Mouse (Mus musculus) lung, embryonic 15.5 days (tissue): ENCODE results near the gene Jazf1. TPM values are rescaled to one million over a fixed set of nuclear protein-coding genes. Genes with fewer than 3 reads are reported as not detected.
A peak's percentile ranks its signal among the peaks of the same experiment; 100 is the strongest.

Experiments used
- ATAC-seq: fragments of 200-750 bp; cut with Nextera tagmentation; 2 replicates; pipeline ENCODE4 v1.8.0; 2017; ENCODE audit warnings: moderate number of reproducible peaks, borderline replicate concordance; ENCODE audit not compliant: low FRiP score, low TSS enrichment; ENCODE audit errors: extremely low read depth
- H3K27ac ChIP-seq: fragments of 300-500 bp; sonication (generic); 2 replicates; pipeline ENCODE4 v1.5.1; 2015; ENCODE audit warnings: moderate library complexity, mild to moderate bottlenecking, inconsistent platforms
- H3K27me3 ChIP-seq: fragments of 300-500 bp; sonication (generic); 2 replicates; pipeline ENCODE4 v1.6.1; 2015; ENCODE audit warnings: inconsistent platforms
- H3K36me3 ChIP-seq: fragments of 300-500 bp; sonication (generic); 2 replicates; pipeline ENCODE4 v1.6.1; 2015; ENCODE audit warnings: inconsistent platforms
- H3K4me1 ChIP-seq: fragments of 300-500 bp; sonication (generic); 2 replicates; pipeline ENCODE4 v1.6.1; 2015; ENCODE audit warnings: inconsistent platforms
- H3K4me2 ChIP-seq: fragments of 300-500 bp; sonication (generic); 2 replicates; pipeline ENCODE4 v1.6.1; 2015; ENCODE audit warnings: inconsistent platforms, mild to moderate bottlenecking, moderate library complexity
- H3K4me3 ChIP-seq: fragments of 300-500 bp; sonication (generic); 2 replicates; pipeline ENCODE4 v1.5.1; 2015; ENCODE audit warnings: mild to moderate bottlenecking, inconsistent platforms
- H3K9ac ChIP-seq: fragments of 300-500 bp; sonication (generic); 2 replicates; pipeline ENCODE4 v1.6.1; 2015; ENCODE audit warnings: inconsistent platforms
- H3K9me3 ChIP-seq: fragments of 300-500 bp; sonication (generic); 2 replicates; pipeline ENCODE4 v1.6.1; 2016; ENCODE audit warnings: inconsistent platforms
- WGBS: fragments of 180-500 bp; shearing (Covaris S2); methylation state at CpG from one replicate; pipeline ENCODE4 v1.1.7; 2015; 5-methylcytosine and 5-hydroxymethylcytosine counted together
- polyA plus RNA-seq: library from polyadenylated mRNA; unstranded; fragments of >200 nt; fragmentation: Nextera tagmentation; extraction: Ambion mirVana; gene quantifications from 2 replicates; pipeline ENCODE4 v1.2.1, GENCODE M21; 2015

The Jazf1 gene
- polyA plus RNA-seq, 1 experiment from 2014 or later = 4.7 TPM

DNA sequence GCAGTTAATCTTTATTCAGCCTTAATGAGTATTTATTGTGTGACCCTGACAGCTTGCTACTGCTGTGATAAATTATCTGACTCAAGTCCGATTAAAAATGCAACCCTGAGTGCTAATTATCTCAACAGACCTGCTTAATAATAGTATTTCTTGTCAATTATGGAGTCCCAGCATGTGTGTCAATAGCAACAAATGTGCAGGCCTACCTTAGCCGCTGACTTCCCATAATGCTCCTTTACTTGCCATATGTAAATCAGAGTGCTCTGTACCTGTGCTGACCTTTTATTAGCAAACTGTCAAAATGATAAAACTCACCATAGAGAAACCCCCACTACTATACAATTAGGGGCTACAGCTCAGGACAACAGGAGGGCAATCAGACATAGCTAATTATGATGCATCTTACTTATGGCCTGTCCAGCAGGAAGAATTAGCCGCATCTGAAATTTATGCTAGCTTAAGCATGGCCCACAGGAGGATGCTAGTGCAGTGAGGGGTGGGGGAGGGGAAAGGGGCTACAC, 209.5 kb downstream of the Jazf1 start:
- H3K27me3 ChIP-seq = no peaks in the 10 kb centered on the region
- peaks cover 21% of the 10 kb centered on the region for H3K4me1 ChIP-seq
- 71% methylated on average over 3 of the region's 3 CpGs for WGBS
- no peaks in the 10 kb centered on the region for H3K36me3 ChIP-seq
- no peaks in the 10 kb centered on the region for H3K9me3 ChIP-seq
- no peak overlapping the region for H3K27ac ChIP-seq
- H3K9ac ChIP-seq = no peak overlapping the region
- no peak overlapping the region for H3K4me3 ChIP-seq
- ATAC-seq = no peak
- no peak overlapping the region for H3K4me2 ChIP-seq

DNA sequence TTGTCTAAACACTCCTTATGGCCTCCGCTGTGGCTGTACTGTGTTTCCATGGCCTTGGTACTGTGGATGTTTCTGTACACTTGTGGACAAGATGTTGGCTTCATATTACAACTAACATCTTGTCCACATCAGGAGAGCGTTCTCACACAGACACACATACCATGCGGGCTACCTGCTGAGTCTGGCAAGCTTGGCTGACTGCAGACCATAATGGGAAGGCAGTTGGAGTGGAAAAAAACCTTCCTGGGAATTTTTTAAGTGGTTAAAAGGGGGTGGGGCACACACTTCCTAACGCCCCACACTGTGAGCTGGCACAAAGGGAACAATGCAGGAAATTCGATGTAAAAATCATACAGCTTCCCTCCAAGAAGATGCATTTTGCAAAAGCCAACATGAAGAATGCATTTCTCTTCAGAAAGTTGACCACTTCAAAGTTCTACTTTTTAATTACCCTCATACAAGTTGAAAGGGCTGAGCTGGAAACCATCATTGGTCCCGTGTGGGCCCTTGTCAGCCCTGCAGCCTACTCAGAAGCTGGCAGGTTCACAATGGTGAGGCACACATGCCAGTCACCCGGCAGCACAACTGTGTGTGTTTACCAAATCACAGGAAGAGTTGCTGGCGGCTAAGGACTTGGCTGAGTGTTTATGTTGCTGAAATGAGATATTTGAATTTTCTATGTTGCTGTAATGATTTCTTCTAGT, 215.9 kb downstream of the Jazf1 start:
- no peak overlapping the region for H3K4me3 ChIP-seq
- no peak overlapping the region for H3K9ac ChIP-seq
- no peaks in the 10 kb centered on the region for H3K36me3 ChIP-seq
- WGBS = 40% methylated on average over 8 of the region's 8 CpGs
- H3K27ac ChIP-seq = no peak overlapping the region
- no peak for ATAC-seq
- no peaks in the 10 kb centered on the region for H3K9me3 ChIP-seq
- no peaks in the 10 kb centered on the region for H3K27me3 ChIP-seq
- no peak overlapping the region for H3K4me2 ChIP-seq
- peaks cover 19% of the 10 kb centered on the region for H3K4me1 ChIP-seq

- no peak overlapping the region for H3K9ac ChIP-seq
- H3K4me3 ChIP-seq = no peak overlapping the region
- 46% methylated on average over 3 of the region's 3 CpGs for WGBS
- peaks cover 19% of the 10 kb centered on the region for H3K4me1 ChIP-seq
- H3K9me3 ChIP-seq = no peaks in the 10 kb centered on the region
- H3K36me3 ChIP-seq = no peaks in the 10 kb centered on the region
- no peak for ATAC-seq
- H3K27ac ChIP-seq = no peak overlapping the region
- H3K4me2 ChIP-seq = no peak overlapping the region
- no peaks in the 10 kb centered on the region for H3K27me3 ChIP-seq
Measured at GRCm38 (mm10) chr6:52851975-52852374, 216.5 kb downstream of the Jazf1 start.

GRCm38 (mm10) chr6:52851019-52851418, 217.4 kb downstream of the Jazf1 start:
- no peak overlapping the region for H3K9ac ChIP-seq
- peaks cover 19% of the 10 kb centered on the region for H3K4me1 ChIP-seq
- H3K27me3 ChIP-seq = no peaks in the 10 kb centered on the region
- no peaks in the 10 kb centered on the region for H3K36me3 ChIP-seq
- WGBS = 33% methylated on average over 5 of the region's 5 CpGs
- peak overlapping the region; percentile 32; the same call in 1 of the 2 replicates for H3K27ac ChIP-seq
- ATAC-seq = peak; percentile 46; the same call in 1 of the 2 replicates
- no peaks in the 10 kb centered on the region for H3K9me3 ChIP-seq
- 0 out of 2 replicates have a peak overlapping the region, but pooled peaks have one; percentile 3 for H3K4me2 ChIP-seq
- H3K4me3 ChIP-seq = no peak overlapping the region

DNA sequence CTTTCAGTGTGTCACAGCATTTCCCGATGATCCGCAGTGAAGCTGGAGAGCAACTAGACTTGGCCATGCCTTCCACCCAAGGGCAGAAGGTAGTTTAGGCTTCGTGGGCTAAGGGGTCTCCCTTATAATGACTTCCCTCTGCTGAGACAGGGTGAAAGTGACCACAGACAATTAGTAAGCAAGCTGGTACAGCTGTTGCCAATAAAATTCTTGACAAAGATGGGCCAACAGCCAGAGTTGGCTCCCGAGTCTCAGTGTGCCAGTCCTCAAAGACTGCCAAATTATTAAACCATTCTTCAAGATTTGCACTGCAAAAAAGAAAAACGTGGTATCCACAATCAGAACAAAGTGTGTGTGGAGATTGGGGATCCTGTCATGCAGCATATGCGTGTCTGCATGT, 220.2 kb downstream of the Jazf1 start:
- WGBS = 71% methylated on average over 6 of the region's 6 CpGs
- H3K4me1 ChIP-seq = peaks cover 19% of the 10 kb centered on the region
- ATAC-seq = no peak

GRCm38 (mm10) chr6:52846314-52846713, 222.1 kb downstream of the Jazf1 start:
- ATAC-seq = no peak
- Histone ChIP-seq H3K9ac (no peak overlapping the region), H3K4me3 (no peak overlapping the region), H3K27me3 (no peaks in the 10 kb centered on the region), H3K4me1 (peaks cover 6% of the 10 kb centered on the region), H3K4me2 (no peak overlapping the region), H3K27ac (no peak overlapping the region), H3K9me3 (no peaks in the 10 kb centered on the region), H3K36me3 (no peaks in the 10 kb centered on the region)
- 93% methylated on average over 2 of the region's 2 CpGs for WGBS

More for the DNA sequence above, 220.2 kb downstream of the Jazf1 start:
- H3K9me3 ChIP-seq = no peaks in the 10 kb centered on the region
- H3K27ac ChIP-seq = no peak overlapping the region
- H3K4me2 ChIP-seq = no peak overlapping the region
- no peak overlapping the region for H3K9ac ChIP-seq
- H3K36me3 ChIP-seq = no peaks in the 10 kb centered on the region
- H3K27me3 ChIP-seq = no peaks in the 10 kb centered on the region
- no peak overlapping the region for H3K4me3 ChIP-seq

DNA sequence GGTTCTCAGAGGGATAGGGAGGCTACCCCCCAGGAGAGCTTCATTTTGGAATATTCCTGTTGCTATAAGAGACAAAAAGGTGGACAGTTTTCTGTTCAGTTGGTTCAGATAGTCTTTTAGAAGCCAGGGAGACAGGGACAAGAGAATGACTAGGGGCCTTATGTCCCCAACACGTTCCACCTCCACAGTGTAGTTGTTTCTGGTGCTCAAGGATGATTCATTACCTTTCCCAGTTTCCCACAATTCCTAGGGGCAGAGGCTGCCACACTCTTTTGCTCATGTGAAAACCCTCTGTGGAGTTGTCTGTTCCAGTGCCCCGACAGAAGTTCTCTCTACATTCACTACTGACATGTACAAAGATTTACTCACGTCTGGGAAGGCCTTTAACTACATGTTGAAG, 223.7 kb downstream of the Jazf1 start:
- ATAC-seq = no peak
- H3K36me3 ChIP-seq = no peaks in the 10 kb centered on the region
- H3K27me3 ChIP-seq = no peaks in the 10 kb centered on the region
- no peak overlapping the region for H3K4me3 ChIP-seq
- H3K4me2 ChIP-seq = no peak overlapping the region
- H3K9ac ChIP-seq = no peak overlapping the region
- peaks cover 8% of the 10 kb centered on the region; the same call in 1 of the 2 replicates for H3K4me1 ChIP-seq
- H3K27ac ChIP-seq = no peak overlapping the region
- H3K9me3 ChIP-seq = no peaks in the 10 kb centered on the region
- 71% methylated on average over 3 of the region's 3 CpGs for WGBS

- no peak overlapping the region for H3K4me2 ChIP-seq
Measured at GRCm38 (mm10) chr6:52843027-52843426, 225.4 kb downstream of the Jazf1 start.

GRCm38 (mm10) chr6:52842598-52842997, 225.8 kb downstream of the Jazf1 start:
- WGBS = 76% methylated on average over 6 of the region's 6 CpGs
- no peaks in the 10 kb centered on the region for H3K36me3 ChIP-seq
- no peak overlapping the region for H3K4me3 ChIP-seq
- no peak for ATAC-seq
- H3K4me2 ChIP-seq = no peak overlapping the region
- H3K27me3 ChIP-seq = no peaks in the 10 kb centered on the region
- H3K4me1 ChIP-seq = peaks cover 8% of the 10 kb centered on the region; the same call in 1 of the 2 replicates
- no peak overlapping the region for H3K27ac ChIP-seq
- H3K9ac ChIP-seq = no peak overlapping the region
- H3K9me3 ChIP-seq = no peaks in the 10 kb centered on the region

More at GRCm38 (mm10) chr6:52843027-52843426, 225.4 kb downstream of the Jazf1 start:
- H3K4me3 ChIP-seq = no peak overlapping the region
- H3K9ac ChIP-seq = no peak overlapping the region
- H3K4me1 ChIP-seq = peaks cover 8% of the 10 kb centered on the region; the same call in 1 of the 2 replicates
- 66% methylated on average over 4 of the region's 4 CpGs for WGBS
- H3K27me3 ChIP-seq = no peaks in the 10 kb centered on the region
- no peaks in the 10 kb centered on the region for H3K36me3 ChIP-seq
- H3K9me3 ChIP-seq = no peaks in the 10 kb centered on the region
- no peak overlapping the region for H3K27ac ChIP-seq
- ATAC-seq = no peak

- H3K4me2 ChIP-seq = no peak overlapping the region
- 71% methylated on average over 2 of the region's 2 CpGs for WGBS
- no peak overlapping the region for H3K27ac ChIP-seq
- no peaks in the 10 kb centered on the region for H3K9me3 ChIP-seq
- no peak overlapping the region for H3K9ac ChIP-seq
- no peaks in the 10 kb centered on the region for H3K27me3 ChIP-seq
- H3K4me1 ChIP-seq = peaks cover 8% of the 10 kb centered on the region; the same call in 1 of the 2 replicates
- H3K4me3 ChIP-seq = no peak overlapping the region
- no peaks in the 10 kb centered on the region for H3K36me3 ChIP-seq
- no peak for ATAC-seq
Measured at GRCm38 (mm10) chr6:52841611-52842010, 226.8 kb downstream of the Jazf1 start.

DNA sequence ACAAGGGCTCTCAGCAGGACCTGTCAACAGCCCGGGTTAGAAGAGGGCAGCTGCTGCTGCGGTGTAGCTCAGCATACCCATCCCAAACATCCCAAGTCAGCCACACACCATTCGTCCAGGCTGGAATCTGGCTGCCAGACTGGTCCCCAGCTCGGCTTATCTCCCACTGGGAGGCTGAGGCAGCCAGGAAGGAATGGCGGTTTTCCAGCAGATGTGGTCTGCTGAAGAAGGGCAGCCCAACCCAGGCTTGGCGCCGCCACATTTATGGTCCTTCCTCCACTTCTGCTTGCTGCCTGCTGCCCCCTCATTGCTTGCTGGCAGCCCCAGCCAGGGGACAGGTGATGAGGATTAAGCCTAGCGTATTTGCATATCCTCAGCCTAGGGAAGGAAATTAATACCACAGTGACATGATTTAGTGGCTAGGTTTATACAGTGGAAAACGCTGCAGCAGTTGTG, 227.8 kb downstream of the Jazf1 start:
- no peak overlapping the region for H3K9ac ChIP-seq
- H3K27ac ChIP-seq = no peak overlapping the region
- no peaks in the 10 kb centered on the region for H3K9me3 ChIP-seq
- no peak overlapping the region for H3K4me3 ChIP-seq
- no peaks in the 10 kb centered on the region for H3K27me3 ChIP-seq
- 22% methylated on average over 9 of the region's 9 CpGs for WGBS
- H3K4me2 ChIP-seq = no peak overlapping the region
- ATAC-seq = no peak
- peaks cover 8% of the 10 kb centered on the region; the same call in 1 of the 2 replicates for H3K4me1 ChIP-seq
- H3K36me3 ChIP-seq = no peaks in the 10 kb centered on the region

DNA sequence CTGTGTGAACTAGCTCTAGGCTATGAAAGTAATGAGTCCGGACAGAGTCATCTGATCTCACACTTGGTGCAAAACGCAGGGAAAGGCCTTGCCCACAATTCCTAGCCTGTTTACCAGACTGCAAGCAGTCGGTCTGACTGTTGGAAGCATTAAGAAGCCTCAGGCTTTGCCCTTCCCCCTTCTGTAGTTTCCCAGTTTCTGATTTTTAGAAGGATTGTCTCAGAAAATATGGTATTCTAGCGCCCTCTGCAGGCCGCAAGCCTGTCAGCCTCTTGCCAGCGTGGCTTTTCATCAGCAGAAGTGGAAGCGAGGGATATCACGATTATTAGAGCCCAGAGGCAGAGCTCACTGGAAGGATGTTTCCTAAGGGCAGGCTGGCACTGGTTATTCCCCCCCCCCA, 229.7 kb downstream of the Jazf1 start:
- Histone ChIP-seq H3K4me1 (peaks cover 8% of the 10 kb centered on the region; the same call in 1 of the 2 replicates), H3K27ac (no peak overlapping the region), H3K4me2 (no peak overlapping the region), H3K4me3 (no peak overlapping the region), H3K9me3 (no peaks in the 10 kb centered on the region), H3K9ac (no peak overlapping the region), H3K36me3 (no peaks in the 10 kb centered on the region), H3K27me3 (no peaks in the 10 kb centered on the region)
- WGBS = 3% methylated on average over 8 of the region's 8 CpGs
- peak; percentile 39; the same call in 1 of the 2 replicates for ATAC-seq
